Mouse (Mus musculus) spleen, postnatal 10 days (tissue): ENCODE data around the gene Phf21a.
A peak's percentile ranks its signal among the peaks of the same experiment; 100 is the strongest.
"Not testable (repeated sequence)": the region's sequence is repeated elsewhere in the genome, so short reads cannot be mapped to it uniquely, and the experiment has no call there.

ENCODE experiments used
- DNase-seq, 2 experiments: peaks; one replicate each; pipeline ENCODE4 v3.0.0; 2021 to 2022; ENCODE audit warnings: low spot score in 2 of 2

Gene Phf21a

GRCm38 (mm10) chr2:92082196-92082595, 10.7 kb upstream of the Phf21a start:
- no peak for DNase-seq

- no peak for DNase-seq
Observed at GRCm38 (mm10) chr2:92085721-92086120, 7.2 kb upstream of the Phf21a start.

GRCm38 (mm10) chr2:92087065-92087464, 5.9 kb upstream of the Phf21a start:
- no peak for DNase-seq

DNA sequence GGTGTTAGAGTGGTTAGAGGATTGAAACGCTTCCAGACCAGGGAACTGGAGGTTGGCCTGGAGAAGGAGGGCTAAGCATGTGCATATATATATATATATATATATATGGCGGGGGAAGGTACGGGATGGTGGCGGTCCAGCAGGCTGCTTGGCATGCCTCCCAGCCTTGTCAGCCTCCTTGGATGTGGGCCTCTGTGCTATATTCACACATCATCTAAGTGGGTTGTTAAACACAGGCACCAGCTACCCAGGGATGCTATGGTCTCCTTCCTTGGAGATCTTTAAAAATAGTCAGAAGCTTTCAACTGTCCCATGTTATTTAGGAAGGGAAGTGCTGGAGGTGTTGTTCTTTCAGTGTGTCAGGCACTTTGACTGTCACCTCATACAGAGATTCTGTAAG, 3.1 kb upstream of the Phf21a start:
- DNase-seq: no peak

GRCm38 (mm10) chr2:92093503-92093902, 586 bp downstream of the Phf21a start:
- DNase-seq: not testable (repeated sequence)

DNA sequence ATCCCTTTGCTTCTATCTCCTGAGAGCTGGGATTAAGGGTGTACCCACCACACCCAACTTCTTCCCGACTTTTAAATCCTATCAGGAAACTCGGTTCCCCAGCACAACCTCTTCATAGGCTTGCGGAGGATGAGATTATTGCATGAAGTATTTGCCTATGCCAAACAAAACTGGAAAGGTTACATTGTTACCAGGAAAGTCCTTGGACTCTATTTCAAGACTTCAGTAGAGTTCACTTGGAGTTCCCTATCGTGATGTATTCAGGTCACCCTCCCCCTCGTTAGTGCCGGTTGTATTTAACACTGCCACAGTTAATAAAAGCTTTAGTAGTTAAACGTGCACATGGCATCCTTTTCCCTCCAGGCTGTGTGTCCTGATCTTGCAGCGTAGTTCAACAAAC, 1.2 kb downstream of the Phf21a start:
- no peak for DNase-seq

DNA sequence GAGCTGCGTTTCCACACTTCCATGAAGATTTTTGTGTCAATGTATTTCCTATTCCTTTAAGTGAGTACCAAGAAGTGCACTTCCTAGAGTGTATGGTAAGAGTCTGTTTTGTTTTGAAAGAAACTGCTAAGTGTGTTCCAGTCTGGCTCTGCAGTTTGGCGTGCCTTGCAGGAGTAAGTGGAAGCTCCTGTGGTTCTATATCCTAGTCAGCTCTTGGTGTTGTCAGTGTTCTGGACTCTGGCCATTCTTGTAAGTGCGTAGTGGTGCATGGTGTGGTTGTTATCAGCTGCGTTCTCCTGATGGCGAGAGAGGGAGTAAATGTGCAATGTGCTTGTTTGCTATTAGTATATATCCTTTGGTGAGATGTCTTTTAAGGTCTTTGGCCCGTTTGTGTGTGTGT, 7.9 kb downstream of the Phf21a start:
- no peak for DNase-seq

DNA sequence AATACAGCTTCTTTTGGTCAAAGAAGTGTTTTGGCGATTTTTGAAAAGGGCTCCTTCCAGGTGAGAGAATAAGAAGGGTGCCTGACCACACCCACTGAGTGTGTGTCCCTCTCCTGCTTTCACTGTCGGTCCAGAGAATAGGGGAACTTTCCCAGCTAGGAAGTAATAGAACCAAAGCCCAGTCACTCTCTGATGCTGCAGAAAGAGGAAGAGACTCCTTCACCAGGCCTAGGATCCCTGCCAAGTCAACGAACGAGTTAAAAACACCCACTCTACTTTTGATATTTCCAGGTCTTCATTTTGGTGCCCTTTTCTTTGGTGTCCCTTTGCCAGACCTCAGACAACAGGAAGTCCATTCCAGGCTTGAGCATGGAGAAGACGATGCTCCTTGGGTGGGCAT, 31.6 kb downstream of the Phf21a start:
- no peak for DNase-seq

GRCm38 (mm10) chr2:92125330-92125729, 32.4 kb downstream of the Phf21a start:
- DNase-seq: no peak

GRCm38 (mm10) chr2:92130071-92130470, 37.2 kb downstream of the Phf21a start:
- no peak for DNase-seq

- no peak for DNase-seq
Observed at GRCm38 (mm10) chr2:92138736-92139135, 45.8 kb downstream of the Phf21a start.

GRCm38 (mm10) chr2:92139365-92139764, 46.4 kb downstream of the Phf21a start:
- DNase-seq: no peak

DNA sequence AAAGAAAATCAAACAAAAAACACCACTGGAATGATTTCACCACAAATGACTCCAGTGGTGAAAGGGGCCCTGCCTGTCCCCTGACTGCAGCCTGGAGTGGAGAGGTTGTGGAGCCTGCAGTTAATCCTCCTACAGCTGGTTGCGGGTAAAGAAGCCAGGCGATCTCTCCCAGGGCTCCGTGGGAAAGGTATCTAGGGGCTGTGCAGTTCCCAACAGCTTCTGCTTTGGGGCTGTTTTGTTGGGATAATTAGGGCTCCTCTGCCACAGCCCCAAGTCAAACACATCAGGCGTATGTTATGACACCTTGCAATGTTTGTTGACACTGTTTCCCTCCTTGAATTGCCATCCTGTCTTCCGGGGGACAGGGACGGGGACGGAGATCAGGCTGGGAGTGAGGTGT, 47.5 kb downstream of the Phf21a start:
- DNase-seq: no peak

DNA sequence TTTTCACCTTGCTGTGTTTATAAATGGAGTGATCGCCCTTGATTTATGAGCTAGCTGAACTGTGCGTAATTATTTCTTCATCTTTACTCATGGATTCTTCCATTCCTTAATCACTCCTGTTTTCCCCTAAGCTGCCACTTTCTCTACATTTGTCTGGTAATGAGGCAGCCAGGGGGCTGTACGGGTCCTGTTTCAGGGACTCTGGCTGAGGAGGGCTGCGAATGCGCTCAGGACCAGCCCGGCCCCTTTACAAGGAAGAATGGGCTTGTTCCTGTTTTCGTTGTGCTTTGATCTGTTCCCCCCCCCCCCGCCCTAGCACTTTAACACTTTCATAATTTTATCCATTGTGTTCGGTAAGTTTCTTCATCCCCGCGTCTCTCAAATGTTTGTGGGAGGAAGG, 48.2 kb downstream of the Phf21a start:
- no peak for DNase-seq

GRCm38 (mm10) chr2:92143932-92144331, 51.0 kb downstream of the Phf21a start:
- no peak for DNase-seq

- DNase-seq: not testable (repeated sequence)
Observed at GRCm38 (mm10) chr2:92147925-92148750, 55.2 kb downstream of the Phf21a start.

- DNase-seq: no peak
Observed at GRCm38 (mm10) chr2:92164291-92164690, 71.4 kb downstream of the Phf21a start.

DNA sequence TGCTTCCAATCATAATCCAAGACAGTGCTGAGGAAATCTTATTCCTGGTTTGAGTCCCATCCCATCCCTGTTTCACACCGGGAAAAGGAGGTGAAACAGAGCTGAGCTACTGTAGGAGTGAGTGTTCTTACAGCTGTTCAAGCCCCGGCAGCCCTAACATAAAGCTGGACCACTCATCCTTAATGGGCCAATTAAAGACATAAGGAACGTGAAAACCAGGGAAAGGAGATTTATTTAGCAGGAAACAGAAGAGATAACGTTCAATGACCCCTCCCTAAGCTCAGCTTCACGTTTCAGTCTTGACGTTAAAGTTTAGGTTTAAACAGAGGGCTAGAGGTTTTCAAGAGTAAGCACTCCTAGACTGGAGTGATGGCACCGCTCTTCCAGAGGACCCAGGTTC, 74.0 kb downstream of the Phf21a start:
- no peak for DNase-seq

GRCm38 (mm10) chr2:92171046-92171643, 78.2 kb downstream of the Phf21a start:
- no peak for DNase-seq

- DNase-seq: no peak
Observed at GRCm38 (mm10) chr2:92172300-92172699, 79.4 kb downstream of the Phf21a start.

GRCm38 (mm10) chr2:92173186-92173585, 80.3 kb downstream of the Phf21a start:
- DNase-seq: no peak

- DNase-seq: peak in 1 of 2 experiments; percentile 37
Observed at GRCm38 (mm10) chr2:92174265-92174664, 81.3 kb downstream of the Phf21a start.

DNA sequence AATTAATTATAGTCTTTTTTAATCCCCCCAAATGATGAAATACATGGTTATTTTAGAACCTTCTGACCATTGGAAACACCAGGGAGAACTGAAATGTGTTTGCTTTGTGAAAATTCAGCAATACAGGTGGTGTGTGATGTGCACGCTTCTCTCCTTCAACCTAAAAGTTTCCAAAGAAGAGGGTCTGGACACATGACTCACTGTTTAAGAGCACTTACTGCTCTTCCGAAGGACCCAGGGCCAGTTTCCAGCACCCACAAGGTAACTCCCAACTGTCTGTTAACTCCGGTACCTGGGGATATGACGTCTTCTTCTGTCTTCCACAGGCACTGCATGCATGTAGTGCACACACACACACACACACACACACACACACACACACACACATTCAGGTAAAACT, 82.1 kb downstream of the Phf21a start:
- no peak for DNase-seq
